Mouse (Mus musculus): ENCODE data around the gene Cdc42ep4. TPM values are rescaled to one million over a fixed set of nuclear protein-coding genes. Genes with fewer than 3 reads are reported as not detected.

Gene Cdc42ep4
- total RNA-seq, 2 experiments from 2014 or later, result 28.1 to 33.8 TPM

DNA sequence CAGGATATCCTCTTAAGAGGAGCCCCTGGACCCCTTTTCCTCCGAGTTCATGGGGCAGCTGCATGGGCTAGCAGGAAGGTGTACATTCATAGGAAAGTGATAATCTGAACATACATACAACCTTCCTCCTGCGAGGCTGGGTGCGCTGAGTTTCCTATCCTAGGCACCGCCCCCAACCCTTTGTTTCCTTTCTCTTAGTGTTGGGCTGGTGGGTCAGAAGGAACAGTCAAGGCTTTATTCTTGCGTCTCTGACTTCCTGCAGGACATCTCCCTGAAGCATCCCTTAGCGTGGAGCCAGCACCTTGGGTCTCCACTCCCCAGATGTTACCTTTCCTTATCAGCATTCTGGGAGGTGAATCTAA, 28.0 kb upstream of the Cdc42ep4 start:
- intact Hi-C loops (cut with DNase I), result loop anchor here (10.0 kb wide), 1 partner anchor 485 kb away; no protein-coding TSS in a partner anchor
- no peak for DNase-seq (ENCODE audit: extremely low spot score in 1 of 2, low spot score in 2 of 2)

DNA sequence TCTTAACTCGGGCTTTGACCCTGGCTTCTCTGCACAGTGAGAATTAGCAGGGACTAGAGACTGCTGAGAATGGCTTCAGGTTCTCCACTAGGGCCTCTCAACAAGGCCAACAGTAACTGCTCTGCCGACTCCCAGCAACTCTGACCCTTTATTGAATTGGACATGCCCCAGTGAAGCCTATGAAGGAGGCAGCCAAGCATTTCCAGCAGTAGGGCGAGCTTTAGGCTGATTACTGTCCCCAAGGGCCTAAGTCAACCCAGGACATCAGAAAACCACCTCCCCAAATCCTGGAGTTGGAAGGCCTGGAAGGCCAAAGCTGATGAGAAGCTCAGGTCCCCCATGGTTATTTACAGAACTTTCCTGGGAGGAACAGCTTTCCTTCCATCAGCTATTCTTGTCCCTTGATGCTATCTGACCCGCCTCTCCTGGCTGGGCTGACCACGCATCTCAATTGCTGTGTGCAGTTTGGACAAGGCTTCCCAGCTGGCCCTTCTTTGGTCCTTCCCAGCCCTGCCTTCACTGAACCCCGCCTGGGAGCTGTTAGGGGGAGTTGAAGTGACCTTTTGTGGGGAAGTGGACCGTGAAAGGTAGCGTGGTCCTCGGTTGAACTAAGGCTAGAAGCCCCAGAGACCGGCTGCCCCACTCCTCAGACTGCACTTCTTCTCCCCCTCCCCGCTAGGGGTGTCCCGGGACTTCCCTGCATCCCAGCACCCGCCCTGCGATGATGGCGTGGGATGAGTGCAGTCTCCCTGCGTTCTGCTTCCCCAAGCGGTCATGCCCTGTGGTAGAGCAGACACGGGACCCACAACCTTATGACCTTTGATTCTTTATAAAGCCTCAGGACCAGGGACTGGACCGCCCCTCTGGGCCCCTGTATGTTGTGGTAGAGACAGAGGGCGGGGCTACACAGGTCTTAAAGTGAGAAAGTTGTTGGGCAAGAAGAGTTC, 27.3 kb upstream of the Cdc42ep4 start:
- DNase-seq (ENCODE audit: extremely low spot score in 1 of 2, low spot score in 2 of 2), result peak in 1 of 2 experiments; percentile 67
- intact Hi-C loops (cut with DNase I), result no loop called here

DNA sequence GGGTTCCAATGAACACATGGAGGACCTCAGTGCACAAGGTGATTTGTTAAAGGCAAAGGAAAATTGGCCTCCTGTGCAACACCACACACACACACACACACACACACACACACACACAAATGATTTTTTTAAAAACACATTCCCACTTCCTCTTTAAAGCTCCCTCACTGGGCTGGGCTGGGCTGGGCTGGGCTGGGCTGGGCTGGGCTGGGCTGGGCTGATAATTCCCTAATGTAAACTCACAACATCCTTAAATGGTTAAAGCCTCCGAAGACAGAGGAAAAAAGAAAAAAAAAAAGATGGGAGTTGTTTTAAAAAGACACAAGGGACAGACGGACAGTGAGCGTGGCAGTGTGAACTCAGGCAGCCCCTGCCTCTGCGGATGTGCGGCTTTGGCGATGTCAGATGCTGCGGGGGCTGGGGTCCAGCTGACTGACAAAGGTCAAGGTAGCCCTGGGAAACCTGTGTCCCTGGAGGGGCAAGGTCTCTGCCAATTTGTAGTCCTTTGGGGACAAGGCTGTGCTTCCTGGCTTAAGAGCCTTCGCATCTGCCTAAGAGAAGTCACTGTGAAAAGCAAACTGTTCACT, 26.3 kb upstream of the Cdc42ep4 start:
- intact Hi-C loops (cut with DNase I), result no loop called here
- no peak for DNase-seq (ENCODE audit: extremely low spot score in 1 of 2, low spot score in 2 of 2)

DNA sequence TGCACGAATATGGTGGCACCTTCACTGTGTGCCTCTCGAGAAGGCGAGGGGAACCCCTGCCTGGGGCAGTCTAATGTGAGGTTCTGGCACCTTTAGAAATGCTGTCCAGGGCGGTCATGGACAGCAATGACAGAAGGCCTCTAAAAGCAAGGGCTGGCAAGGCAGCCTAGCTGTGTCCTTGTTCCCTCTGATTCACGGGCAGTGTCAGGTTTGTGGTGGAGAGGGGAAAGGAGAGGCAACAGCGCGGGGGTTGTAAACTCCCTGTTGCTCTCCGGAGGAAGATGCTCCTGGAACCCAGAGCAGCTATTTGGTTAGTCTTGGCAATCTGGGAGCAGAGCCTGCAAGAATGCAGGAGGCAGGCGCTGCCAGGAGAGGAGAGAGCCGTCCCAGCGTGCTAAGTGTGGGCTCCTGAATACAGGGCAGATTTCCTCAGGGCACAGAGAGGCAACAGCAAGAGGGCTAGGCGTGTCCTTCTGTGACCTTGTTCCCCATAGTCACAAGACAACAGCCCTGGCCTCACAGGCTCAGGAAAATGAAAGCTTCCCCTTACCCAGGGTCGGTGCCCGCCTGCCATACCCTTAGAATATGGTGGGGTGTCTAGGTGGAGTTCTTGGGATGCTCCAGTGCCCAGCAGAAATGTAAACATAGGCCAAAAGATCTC, 25.3 kb upstream of the Cdc42ep4 start:
- intact Hi-C loops (cut with DNase I), result no loop called here
- no peak for DNase-seq (ENCODE audit: extremely low spot score in 1 of 2, low spot score in 2 of 2)

DNA sequence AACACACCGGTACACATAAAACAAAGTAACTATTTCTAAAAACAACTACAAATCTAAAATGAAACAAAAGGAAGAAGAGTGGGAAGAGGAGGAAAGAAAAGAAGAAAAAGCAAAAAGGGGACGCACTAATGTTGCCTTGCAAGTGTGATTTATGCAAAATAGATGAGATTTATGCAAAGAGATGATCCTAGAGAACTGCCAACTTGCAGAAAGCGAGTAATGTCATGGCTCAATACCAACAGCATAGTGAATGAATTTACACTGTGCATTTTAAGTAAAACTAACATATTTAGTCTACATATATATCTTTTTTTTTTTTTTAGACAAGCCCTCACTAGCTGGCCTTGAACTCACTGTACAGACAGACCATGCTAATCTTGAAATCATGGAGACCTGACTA, 23.1 kb upstream of the Cdc42ep4 start:
- DNase-seq (ENCODE audit: extremely low spot score in 1 of 2, low spot score in 2 of 2), result no peak

DNA sequence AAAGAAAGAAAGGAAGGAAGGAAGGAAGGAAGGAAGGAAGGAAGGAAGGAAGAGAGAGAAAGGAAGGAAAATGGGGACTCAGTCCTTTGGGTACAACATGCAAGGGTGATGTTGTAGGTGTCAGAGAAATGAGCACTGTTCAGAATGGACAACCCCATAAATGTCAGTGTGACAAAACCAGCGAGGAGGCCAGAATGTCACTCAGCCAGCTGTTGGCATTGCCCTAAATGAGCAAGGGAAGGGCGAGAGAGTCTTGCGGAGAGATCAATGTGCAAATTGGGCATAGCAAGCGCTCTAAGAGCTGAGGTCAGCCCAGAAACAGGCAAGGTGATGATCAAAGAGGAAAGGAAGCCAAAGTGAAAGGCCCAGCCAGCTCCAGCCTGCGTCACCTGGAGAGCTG, 21.5 kb upstream of the Cdc42ep4 start:
- intact Hi-C loops (cut with DNase I), result no loop called here
- no peak for DNase-seq (ENCODE audit: extremely low spot score in 1 of 2, low spot score in 2 of 2)

More for the DNA sequence above, 23.1 kb upstream of the Cdc42ep4 start:
- intact Hi-C loops (cut with DNase I), result no loop called here

DNA sequence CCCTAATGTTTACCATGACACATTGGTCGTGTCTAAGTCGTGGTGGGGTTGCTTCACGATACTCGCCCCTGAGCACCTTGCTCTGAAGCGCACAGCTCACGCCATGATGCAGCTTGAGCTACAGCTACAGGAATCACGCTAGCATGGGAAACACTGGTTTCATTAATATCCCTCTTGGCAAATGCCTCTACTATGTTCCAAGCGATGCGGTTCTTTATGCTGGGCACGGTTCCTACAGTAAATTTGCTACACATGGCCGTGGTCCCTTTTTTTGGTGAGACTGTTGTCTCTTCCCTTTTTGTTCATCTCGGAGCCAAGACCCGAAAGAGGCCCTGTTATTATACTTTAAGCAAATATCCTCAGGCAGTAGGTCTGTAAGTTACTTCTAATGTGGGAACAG, 19.5 kb upstream of the Cdc42ep4 start:
- DNase-seq (ENCODE audit: extremely low spot score in 1 of 2, low spot score in 2 of 2), result no peak
- intact Hi-C loops (cut with DNase I), result no loop called here

DNA sequence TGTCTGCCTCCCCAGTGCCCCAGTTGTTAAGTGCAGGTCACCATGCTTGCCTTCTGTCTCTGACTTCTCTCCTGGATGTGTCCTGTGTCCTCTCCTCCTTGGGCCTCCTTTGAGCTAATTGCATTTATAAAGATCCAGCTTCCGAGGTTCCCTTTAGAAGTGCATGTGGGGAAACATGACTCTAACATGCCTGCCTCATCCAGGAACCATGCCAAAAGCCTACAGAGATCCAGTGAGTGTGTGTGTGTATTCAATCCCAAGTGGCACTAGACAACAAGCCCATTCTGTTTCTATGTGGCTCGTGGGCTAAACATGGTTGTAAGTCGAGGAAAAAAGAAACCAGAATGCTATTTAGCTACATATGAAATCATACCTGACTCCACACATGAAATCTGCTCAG, 16.7 kb upstream of the Cdc42ep4 start:
- intact Hi-C loops (cut with DNase I), result no loop called here
- no peak for DNase-seq (ENCODE audit: extremely low spot score in 1 of 2, low spot score in 2 of 2)

DNA sequence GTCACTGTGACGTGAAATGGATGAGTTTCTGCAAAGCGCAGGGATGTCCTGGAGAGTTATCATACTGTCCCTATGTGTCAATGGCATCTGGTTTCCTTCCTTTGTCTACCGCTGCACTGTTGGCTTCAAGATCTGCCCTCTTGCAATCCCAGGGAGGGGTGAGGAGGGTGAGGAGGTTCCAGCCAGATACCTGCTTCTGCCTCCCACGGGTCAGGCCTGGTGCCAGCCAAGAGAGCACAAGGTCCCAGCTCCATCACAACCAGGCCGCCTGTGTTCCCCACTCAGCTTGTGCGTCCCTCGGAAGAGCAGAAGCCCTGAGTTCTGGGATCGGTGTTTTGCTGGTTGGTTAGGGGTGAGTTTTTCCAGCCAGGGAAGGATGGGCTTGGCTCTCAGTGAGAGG, 15.6 kb upstream of the Cdc42ep4 start:
- intact Hi-C loops (cut with DNase I), result no loop called here
- DNase-seq (ENCODE audit: extremely low spot score in 1 of 2, low spot score in 2 of 2), result no peak

DNA sequence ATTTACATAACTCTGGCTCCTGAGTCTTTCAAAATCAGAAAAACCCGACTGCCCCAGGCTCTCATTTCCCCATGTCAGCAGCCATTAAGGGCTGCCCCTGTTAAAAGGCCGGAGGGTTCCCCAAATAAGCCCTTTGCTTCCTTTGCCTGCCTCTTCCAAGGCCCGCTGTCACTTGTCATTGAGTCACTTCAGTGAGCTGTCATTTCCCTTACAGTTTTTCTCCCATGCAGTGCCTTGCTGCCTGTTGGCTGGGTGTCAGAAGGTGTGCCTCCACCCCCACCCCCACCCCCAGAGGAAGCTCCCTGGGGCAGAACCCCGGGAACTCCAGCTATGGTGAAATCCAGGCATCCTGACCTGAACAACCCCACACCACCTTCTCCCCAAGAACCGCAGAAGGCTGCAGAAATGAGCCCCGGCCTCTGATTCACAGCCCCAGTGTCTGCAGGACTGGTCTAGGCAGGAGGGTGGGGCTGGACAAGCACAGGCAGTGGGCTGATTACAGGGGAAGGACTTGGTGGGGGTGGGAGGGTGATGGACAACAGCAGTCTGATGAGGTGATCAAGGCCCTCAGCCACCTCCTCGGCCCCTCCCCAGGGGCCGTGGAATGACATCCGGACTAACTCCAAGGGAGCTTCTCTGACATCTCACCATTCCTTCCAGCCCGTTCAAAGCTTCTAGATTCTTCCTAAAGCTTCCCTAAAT, 14.8 kb upstream of the Cdc42ep4 start:
- DNase-seq (ENCODE audit: extremely low spot score in 1 of 2, low spot score in 2 of 2), result no peak
- intact Hi-C loops (cut with DNase I), result no loop called here

DNA sequence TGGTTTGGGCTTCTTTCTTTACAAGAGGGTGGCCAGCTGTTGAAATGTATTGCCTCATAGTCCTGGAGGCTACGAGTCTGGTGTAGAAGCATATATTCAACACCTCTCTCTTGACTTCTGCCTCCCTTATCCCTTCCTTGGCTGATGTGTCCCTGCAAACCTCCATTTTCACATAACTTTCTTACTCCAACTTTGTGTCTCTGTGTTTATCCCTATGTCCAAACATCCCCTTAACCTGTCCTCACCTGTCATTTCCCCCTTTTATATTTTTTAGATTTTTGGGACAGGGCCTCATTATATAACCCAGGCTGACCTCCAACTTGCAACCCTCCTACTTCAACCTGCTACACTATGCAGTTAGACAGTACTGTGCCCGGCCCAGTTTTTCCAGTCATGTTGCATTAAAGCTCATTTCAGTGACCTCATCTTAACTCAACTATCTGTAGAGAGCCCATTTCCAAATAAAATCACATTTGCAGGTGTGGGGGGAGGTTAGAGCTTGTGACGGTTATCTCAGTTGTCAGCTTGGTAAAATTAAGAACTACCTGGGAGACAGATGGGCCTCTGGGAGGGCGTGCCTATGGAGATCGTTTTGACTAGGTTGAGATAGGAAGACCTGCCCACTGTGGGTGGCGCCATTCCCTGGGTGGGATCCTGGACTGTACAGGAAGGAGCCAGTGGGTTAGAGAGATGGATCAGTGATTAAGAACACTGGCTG, 12.6 kb upstream of the Cdc42ep4 start:
- intact Hi-C loops (cut with DNase I), result no loop called here
- DNase-seq (ENCODE audit: extremely low spot score in 1 of 2, low spot score in 2 of 2), result no peak

DNA sequence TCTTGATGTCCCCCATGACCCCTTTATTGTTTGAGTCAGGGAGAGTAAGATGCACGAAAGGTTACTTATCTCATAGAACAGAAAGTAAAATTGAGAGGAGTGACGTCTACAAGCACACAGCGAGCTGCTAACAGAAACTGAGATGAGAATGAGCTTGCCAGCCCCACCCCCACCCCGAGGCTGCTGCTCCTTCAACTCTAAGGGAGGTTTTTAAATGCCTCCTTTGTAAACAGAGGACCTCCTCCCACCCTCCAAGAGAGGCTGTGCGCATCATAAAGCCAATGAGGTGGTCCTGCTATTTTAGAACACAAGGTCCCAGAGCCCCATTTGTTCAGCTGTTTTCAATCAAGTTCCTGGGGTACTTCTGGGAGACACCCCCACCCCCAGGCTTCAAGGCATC, 11.8 kb upstream of the Cdc42ep4 start:
- no peak for DNase-seq (ENCODE audit: extremely low spot score in 1 of 2, low spot score in 2 of 2)
- intact Hi-C loops (cut with DNase I), result no loop called here

DNA sequence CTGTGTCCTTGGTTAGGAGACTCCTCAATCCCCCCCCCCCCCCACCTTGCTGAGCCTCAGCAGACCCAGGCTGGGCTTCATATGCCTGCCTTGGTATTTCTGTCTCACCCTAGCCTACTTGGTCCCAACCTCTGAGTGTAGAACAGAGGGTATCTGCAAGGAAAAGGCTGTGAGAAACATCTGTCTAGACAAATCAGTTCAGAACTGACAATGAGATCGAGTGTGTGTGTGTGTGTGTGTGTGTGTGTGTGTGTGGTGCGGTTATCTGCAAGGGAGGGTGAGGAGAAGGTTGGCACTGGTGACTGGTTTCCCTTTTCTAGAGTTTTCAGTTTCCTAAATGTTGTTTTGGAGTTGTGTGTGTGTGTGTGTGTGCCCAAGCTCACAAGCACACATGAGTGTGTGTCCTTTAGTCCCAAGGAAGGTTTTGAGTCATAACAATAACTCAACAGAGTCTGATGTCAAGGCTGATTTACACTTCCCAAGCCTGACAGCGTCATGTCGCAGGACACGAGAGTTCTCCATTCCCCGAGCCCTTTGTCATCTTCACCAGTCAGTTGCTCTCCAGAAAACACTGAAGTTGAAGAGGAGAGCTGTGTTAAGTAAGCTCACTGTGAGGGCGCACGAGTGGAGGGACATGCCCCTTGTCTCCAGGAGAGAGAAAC, 10.6 kb upstream of the Cdc42ep4 start:
- intact Hi-C loops (cut with DNase I), result no loop called here

DNA sequence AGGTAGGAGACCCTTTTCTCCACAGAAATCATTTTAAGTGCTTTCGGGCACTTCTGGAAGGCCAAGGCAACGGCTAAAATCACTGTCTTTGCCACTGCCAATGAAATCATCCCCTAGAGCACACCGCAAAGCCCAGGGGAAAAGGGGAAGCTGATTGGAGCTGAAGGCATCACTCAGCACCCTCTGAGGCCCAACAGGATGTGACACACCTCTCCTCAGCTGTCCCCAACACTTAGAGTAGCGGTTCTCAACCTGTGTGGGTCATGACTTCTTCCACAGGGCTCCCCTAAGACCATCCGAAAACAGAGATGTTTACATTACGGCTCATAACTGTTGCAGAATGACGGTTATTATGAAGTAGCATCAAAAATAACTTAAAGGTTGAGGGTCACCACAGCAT, 10.0 kb upstream of the Cdc42ep4 start:
- intact Hi-C loops (cut with DNase I), result no loop called here
- DNase-seq (ENCODE audit: extremely low spot score in 1 of 2, low spot score in 2 of 2), result no peak

More for the DNA sequence above, 10.6 kb upstream of the Cdc42ep4 start:
- no peak for DNase-seq (ENCODE audit: extremely low spot score in 1 of 2, low spot score in 2 of 2)

DNA sequence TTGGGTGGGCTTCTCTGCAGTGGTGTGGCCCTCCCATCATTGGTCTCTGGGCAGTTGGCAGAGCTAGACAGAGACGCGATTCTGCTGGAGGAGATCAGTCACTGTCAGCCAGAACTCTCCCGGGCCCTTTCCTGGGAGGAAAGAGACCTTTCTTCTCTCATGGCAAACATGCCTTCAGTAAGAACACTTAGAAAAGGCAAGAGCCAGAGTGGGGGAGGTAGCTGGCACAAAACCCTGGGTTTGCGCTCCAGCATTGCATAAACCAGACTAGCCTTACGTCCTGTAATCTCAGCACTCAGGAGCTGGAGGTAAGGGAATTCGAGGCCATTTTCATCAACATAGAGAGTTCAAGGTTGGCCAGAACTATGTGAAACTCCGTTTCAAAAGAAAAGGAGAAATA, 8.8 kb upstream of the Cdc42ep4 start:
- DNase-seq (ENCODE audit: extremely low spot score in 1 of 2, low spot score in 2 of 2), result no peak
- intact Hi-C loops (cut with DNase I), result no loop called here

DNA sequence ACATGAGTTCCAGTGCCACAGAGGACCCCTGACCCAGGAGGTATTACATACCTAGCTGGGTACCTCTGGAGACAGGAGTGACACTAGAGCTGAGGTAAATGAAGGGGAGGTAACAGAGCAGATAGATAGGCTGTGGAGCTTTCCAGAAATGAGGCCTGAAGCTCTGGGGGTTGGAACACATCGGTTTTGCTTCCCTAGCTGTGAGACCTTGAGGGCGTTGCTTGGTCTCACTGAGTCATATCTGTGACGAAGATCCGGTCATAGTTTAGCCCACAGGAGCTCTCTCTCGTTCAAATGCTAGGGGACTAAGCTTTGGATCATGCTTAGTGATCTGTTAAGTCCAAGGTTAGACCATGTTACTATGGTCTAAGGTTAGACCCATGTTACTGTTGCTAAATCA, 7.2 kb upstream of the Cdc42ep4 start:
- DNase-seq (ENCODE audit: extremely low spot score in 1 of 2, low spot score in 2 of 2), result no peak
- intact Hi-C loops (cut with DNase I), result no loop called here

DNA sequence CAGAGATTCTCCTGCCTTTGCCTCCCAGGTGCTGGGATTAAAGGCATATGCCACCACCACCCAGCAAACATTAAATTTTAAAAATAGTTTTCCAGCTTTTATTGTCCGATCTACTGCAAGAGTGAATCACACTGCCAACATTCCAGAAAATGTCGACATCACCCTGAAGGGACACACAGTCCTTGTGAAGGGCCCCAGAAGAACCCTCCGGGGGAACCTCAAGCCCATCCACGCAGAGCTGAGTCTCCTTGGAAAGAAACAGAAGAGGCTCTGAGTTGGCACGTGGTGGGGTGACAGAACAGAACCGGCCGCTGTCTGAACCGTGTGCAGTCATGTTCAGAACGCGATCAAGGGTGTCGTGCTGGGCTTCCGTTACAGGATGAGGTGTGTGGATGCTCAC, 4.9 kb upstream of the Cdc42ep4 start:
- DNase-seq (ENCODE audit: extremely low spot score in 1 of 2, low spot score in 2 of 2), result no peak
- intact Hi-C loops (cut with DNase I), result no loop called here

DNA sequence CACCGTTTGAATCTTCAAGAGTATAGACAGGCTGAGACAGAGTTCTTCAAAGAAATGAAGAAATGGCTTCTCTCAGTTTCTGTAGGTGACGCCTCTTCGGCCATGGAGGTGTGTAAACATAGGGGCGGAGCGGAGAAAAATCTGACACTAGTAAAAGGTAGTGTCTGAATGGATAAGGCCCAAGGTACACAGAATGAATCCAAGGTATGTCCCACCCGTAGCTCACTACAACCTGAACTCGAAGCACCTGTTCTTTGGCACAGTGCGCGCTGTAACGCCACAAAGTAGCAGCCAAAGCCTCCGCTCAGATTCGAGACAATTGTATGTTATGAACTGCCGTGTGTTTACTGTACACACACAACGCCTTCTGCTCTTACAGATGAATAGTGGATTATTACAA, 4.2 kb upstream of the Cdc42ep4 start:
- intact Hi-C loops (cut with DNase I), result no loop called here
- DNase-seq (ENCODE audit: extremely low spot score in 1 of 2, low spot score in 2 of 2), result no peak

Measured in left cerebral cortex, postnatal 10 days (tissue).